Mouse (Mus musculus): ENCODE results near the gene Ampd3. TPM values are rescaled to one million over a fixed set of nuclear protein-coding genes. Genes with fewer than 3 reads are reported as not detected.

The Ampd3 gene
- 40.3 and 46.0 TPM in 2 replicates for polyA plus RNA-seq (2015; fragmentation: Nextera tagmentation; extraction: Ambion mirVana)

GRCm38 (mm10) chr7:110768001-110768400, at the start of gene Ampd3:
Gene Ampd3 (plus strand): TSS chr7:110768206.

DNA sequence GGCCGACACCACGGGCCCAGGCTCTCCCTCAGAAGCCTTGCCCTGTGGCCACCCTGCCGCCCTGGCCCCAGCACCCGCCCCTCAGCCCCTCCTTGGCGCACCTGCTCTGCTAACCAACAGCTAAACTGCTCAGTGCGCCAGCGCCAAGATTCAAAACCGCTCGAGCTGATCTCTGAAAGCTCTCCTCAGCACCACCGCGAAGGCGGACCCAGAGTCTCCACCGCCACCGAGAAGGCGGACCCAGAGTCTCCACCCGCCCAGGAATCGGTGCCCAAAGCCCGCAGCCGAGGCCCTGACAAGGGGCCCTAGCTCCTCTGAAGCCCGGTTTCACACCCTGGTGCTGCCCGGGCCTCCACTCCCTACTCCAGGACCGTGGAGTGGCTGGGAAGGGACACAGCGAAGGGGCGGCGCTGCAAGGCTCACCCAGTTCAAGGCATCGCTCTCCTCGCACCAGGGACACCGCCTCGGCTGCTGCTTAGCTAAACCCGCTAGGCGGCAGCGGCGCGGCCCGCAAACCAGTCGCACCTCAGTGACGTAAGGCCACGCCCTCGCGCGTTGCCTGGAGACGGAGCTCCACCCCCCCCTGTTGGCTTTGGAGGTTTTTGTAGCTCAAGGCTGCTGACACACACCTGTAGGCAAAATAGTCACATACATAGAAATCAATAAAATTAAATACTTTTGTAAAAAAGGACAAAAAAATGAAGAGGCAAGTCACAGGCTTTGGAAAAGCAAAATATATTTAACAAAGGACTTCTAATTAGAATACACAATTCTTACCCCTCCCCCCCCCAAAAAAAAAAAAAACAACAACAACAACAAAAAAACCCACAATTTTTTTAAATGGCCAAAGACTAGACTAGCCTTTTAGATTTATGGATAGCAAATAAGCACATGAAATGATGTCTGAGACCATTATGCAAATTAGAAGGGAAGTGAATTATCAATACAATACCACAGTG, 76.2 kb downstream of the Ampd3 start, which contains the start of gene Rnf141:
Rnf141 (minus strand) TSS at position 542 of the 959 bp plus-strand sequence.

Other genes with a start within 250 kb of the Ampd3 start
- gene Sbf2, start 153.3 kb upstream of the Ampd3 start, polyA plus RNA-seq (2015; fragmentation: Nextera tagmentation; extraction: Ambion mirVana), result 7.0 and 10.3 TPM in 2 replicates
- gene Adm, start 140.5 kb upstream of the Ampd3 start, polyA plus RNA-seq (2015; fragmentation: Nextera tagmentation; extraction: Ambion mirVana), result 2.2 and 3.0 TPM in 2 replicates
- 25.9 and 27.7 TPM in 2 replicates for gene Rnf141, start 76.3 kb downstream of the Ampd3 start, polyA plus RNA-seq (2015; fragmentation: Nextera tagmentation; extraction: Ambion mirVana)
- gene Lyve1, start 95.0 kb downstream of the Ampd3 start, polyA plus RNA-seq (2015; fragmentation: Nextera tagmentation; extraction: Ambion mirVana), result 3.2 and 3.8 TPM in 2 replicates
- gene Mrvi1, start 214.3 kb downstream of the Ampd3 start, polyA plus RNA-seq (2015; fragmentation: Nextera tagmentation; extraction: Ambion mirVana), result 4.5 and 5.3 TPM in 2 replicates